Mouse (Mus musculus) cortical plate, adult 2 months (tissue): ENCODE data around the gene Wbp2. TPM values are rescaled to one million over a fixed set of nuclear protein-coding genes. Genes with fewer than 3 reads are reported as not detected.
"Not testable (repeated sequence)": the region's sequence is repeated elsewhere in the genome, so short reads cannot be mapped to it uniquely, and the experiment has no call there.

Experiments used
- H3K27ac ChIP-seq: fragments of 200-500 bp; 2 replicates; pipeline ENCODE4 v1.5.1; 2012; ENCODE audit warnings: low read length, control low read depth, inconsistent platforms; ENCODE audit not compliant: insufficient read depth
- H3K4me1 ChIP-seq: fragments of 200-500 bp; 2 replicates; pipeline ENCODE4 v1.6.1; 2011; ENCODE audit warnings: low read length; ENCODE audit not compliant: control insufficient read depth, insufficient read depth
- H3K4me3 ChIP-seq: fragments of 200-500 bp; 2 replicates; pipeline ENCODE4 v1.5.1; 2011; ENCODE audit warnings: mild to moderate bottlenecking, low read length, control low read depth; ENCODE audit not compliant: insufficient read depth
- CTCF ChIP-seq: fragments of 200-500 bp; IDR thresholded peaks from 2 replicates; pipeline ENCODE4 v1.5.1; 2011; ENCODE audit warnings: mild to moderate bottlenecking, control low read depth, low read length; ENCODE audit not compliant: insufficient read depth; ENCODE audit errors: extremely low read depth
- POLR2A ChIP-seq: fragments of 200-500 bp; IDR thresholded peaks from 2 replicates; pipeline ENCODE4 v1.6.1; 2011; ENCODE audit warnings: mild to moderate bottlenecking, low read length, control low read depth; ENCODE audit not compliant: insufficient read depth; ENCODE audit errors: extremely low read depth
- polyA plus RNA-seq: library from polyadenylated mRNA; depleted of rRNA; stranded (reverse); fragments of >200 nt; gene quantifications from 2 replicates; pipeline ENCODE4 v1.2.3, GENCODE M21; 2012

The Wbp2 gene
- polyA plus RNA-seq, 1 experiment: 438 TPM

- peak overlapping the region; percentile 84 for H3K27ac ChIP-seq
- H3K4me3 ChIP-seq: no peak overlapping the region
- TF ChIP-seq CTCF (no peak), POLR2A (no peak)
- H3K4me1 ChIP-seq: no peaks in the 10 kb centered on the region; the same call in 1 of the 2 replicates
These were observed 15.2 kb upstream of the Wbp2 start for GRCm38 (mm10) chr11:116101931-116102381.

- TF ChIP-seq POLR2A: no peak
- TF ChIP-seq CTCF: no peak
- peak overlapping the region; percentile 21; the same call in 1 of the 2 replicates for H3K27ac ChIP-seq
- no peak overlapping the region for H3K4me3 ChIP-seq
- H3K4me1 ChIP-seq: no peaks in the 10 kb centered on the region; the same call in 1 of the 2 replicates
These were observed 14.0 kb upstream of the Wbp2 start for GRCm38 (mm10) chr11:116100839-116101238.

GRCm38 (mm10) chr11:116100385-116100784, 13.6 kb upstream of the Wbp2 start:
- no peak overlapping the region for H3K4me3 ChIP-seq
- H3K27ac ChIP-seq: peak overlapping the region; percentile 33; the same call in 1 of the 2 replicates
- no peaks in the 10 kb centered on the region; the same call in 1 of the 2 replicates for H3K4me1 ChIP-seq
- TF ChIP-seq POLR2A: no peak
- TF ChIP-seq CTCF: no peak

GRCm38 (mm10) chr11:116099462-116099861, 12.7 kb upstream of the Wbp2 start:
- Histone ChIP-seq H3K4me1 (no peaks in the 10 kb centered on the region), H3K27ac (no peak overlapping the region), H3K4me3 (no peak overlapping the region)
- no peak for TF ChIP-seq POLR2A
- TF ChIP-seq CTCF: no peak

GRCm38 (mm10) chr11:116098711-116099460, 12.1 kb upstream of the Wbp2 start:
- H3K4me3 ChIP-seq: no peak overlapping the region
- peak overlapping the region; percentile 59; the same call in 1 of the 2 replicates for H3K27ac ChIP-seq
- TF ChIP-seq CTCF: no peak
- no peak for TF ChIP-seq POLR2A
- no peaks in the 10 kb centered on the region for H3K4me1 ChIP-seq

GRCm38 (mm10) chr11:116096213-116097108, 9.7 kb upstream of the Wbp2 start:
- Histone ChIP-seq H3K27ac (no peak overlapping the region), H3K4me3 (no peak overlapping the region), H3K4me1 (no peaks in the 10 kb centered on the region)
- TF ChIP-seq CTCF (peak; percentile 30; the same call in 1 of the 2 replicates), POLR2A (no peak)

GRCm38 (mm10) chr11:116095573-116095972, 8.8 kb upstream of the Wbp2 start:
- Histone ChIP-seq H3K27ac (no peak overlapping the region), H3K4me3 (no peak overlapping the region), H3K4me1 (no peaks in the 10 kb centered on the region)
- TF ChIP-seq POLR2A (no peak), CTCF (no peak)

- Histone ChIP-seq H3K27ac (peak overlapping the region; percentile 87), H3K4me3 (no peak overlapping the region), H3K4me1 (no peaks in the 10 kb centered on the region)
- no peak for TF ChIP-seq POLR2A
- no peak for TF ChIP-seq CTCF
These were observed 7.2 kb upstream of the Wbp2 start for GRCm38 (mm10) chr11:116093771-116094565.

- H3K4me3 ChIP-seq, H3K4me1 ChIP-seq, H3K27ac ChIP-seq: not testable (repeated sequence)
These were observed 6.2 kb upstream of the Wbp2 start for GRCm38 (mm10) chr11:116092959-116093358.
